Mouse (Mus musculus): ENCODE measurements at regions not wholly inside any gene's neighbourhood (a gene's known extent, or its start where the extent isn't known, plus 50 kb on each side); places are given as distances from the start of the nearest gene placed in this dataset.

DNA sequence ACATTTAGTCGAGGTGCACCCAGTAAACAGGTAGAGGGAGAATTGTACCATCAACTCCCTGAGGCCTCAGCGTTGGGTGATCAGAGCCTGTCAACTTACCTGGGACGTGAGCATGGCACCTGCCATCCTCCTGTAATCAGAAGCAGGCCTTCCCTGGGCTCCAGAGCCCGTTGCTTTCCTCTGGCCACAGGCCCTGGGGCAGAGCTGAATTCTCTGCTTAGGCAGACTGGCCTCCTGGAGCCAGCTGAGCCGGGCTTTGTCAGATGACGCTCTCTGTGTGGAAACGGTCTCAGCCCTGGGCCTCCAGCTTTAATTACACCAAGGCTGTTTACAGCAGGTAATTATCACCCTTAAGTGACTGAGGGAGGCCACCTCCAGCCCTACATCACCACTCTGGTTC is 92.6 kb upstream of the Pmepa1 start:
- no peak for DNase-seq (ENCODE audit: low spot score in 2 of 2)

GRCm38 (mm10) chr2:173376926-173377325 is 100.6 kb upstream of the Pmepa1 start:
- no peak for DNase-seq (ENCODE audit: low spot score in 2 of 2)

DNA sequence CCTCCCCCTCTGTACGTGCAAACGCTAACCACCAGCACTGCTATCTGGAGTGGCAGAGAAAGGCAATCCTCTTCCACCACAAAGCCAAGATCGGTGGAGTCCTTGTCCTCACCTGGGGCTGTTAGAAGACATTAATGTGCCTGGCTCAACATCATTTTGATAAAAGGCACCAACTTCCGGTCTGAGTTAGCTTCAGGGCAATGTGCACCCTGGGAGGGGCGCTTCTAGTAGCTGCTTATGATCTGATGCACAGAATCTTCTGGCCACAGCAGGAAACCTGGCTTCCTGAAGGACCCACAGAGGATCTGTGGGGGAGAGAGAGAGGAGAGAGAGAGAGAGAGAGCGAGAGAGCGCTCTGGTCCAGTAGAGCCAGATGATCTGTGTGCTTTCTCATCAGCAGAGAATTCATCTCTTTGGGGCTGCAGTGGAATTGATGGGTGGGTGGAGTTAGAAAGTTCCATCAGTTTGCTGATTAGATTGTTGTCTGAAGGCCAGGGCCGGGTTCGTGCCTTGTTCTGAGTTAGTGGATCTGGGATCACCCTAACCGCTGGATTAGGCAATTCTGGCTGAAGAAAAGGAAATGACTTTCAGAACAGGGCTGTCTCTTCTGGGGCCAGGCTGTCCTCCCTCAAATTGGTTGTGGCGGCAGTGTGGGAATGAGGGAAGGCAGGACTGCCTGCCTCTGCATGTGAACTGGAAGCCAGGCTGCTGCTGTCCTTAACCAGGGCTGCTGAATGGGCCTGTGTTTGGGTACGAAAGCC is 101.3 kb upstream of the Pmepa1 start:
- DNase-seq (ENCODE audit: low spot score in 2 of 2): peak; percentile 28 to 54

DNA sequence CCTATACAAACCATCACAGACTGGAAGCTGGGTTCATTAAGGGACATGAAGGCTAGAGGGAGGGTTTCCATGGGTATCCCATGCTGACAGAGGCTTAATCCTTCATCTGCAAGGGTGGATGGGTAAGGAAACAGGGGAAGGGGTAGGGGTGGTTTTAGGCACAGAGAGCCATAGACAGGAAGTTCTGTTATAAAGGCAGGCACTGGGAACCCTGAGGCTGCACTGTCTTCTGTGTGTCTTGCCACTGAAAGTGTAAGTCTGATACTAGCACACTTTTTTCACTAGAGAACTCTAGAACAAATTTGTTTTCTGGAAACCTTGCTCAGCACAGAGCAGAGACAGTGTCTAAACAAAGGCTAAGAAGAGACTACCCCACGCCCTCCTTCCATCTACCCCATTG is 103.4 kb upstream of the Pmepa1 start:
- no peak for DNase-seq (ENCODE audit: low spot score in 2 of 2)

DNA sequence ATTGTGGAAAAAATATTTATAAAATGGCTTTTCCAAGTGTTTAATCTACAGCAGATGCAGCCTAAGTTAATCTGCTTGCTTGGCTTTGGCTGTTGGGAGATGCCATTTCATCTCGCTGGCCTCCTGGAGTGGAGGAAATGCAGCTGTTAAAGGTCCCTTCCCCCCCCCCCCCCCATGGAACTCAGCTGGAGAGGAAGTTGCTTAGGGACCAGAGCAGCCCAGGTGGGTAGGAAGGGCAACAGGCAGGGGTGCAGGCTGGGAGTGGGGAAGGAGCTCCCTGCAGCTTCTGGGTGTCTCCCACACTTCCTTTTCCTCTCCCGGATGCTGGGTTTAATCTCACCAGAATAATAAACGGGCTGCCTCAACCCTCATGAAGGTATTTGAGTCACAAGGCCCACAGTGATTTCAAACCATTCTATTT is 104.0 kb upstream of the Pmepa1 start:
- DNase-seq (ENCODE audit: low spot score in 2 of 2): no peak

DNA sequence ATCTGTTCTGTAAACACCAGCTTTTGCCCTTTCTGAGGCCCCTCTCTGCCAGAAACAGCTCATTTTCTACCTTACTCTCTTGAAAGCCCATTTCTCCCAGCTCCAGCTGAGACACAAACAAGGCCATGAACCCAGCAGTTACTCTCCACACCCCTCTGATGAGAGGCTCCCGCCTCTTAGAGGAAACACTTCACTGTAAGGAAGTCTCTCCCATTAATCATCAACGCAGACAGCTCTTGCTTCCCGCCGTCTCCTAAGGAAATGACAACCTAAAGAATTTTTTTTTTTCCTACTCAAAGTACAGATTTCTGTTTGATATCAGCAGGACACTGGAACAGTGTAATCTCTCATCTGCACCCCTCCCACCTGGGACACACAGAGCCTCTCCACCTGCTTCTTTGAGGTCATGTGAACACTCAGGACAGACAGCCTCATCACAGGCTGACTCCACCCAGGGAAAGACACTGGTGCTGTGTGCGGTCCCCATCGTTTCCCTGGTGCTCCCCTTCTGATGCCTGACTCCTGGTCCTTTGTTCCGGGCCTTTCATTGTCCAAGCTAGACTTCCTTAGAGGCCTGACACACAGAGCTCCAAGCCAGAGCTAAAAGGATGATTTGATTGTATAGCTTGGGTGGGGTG is 106.0 kb upstream of the Pmepa1 start:
- no peak for DNase-seq (ENCODE audit: low spot score in 2 of 2)

- DNase-seq (ENCODE audit: low spot score in 2 of 2): no peak
Measured at GRCm38 (mm10) chr2:173384935-173385586, 108.7 kb upstream of the Pmepa1 start.

DNA sequence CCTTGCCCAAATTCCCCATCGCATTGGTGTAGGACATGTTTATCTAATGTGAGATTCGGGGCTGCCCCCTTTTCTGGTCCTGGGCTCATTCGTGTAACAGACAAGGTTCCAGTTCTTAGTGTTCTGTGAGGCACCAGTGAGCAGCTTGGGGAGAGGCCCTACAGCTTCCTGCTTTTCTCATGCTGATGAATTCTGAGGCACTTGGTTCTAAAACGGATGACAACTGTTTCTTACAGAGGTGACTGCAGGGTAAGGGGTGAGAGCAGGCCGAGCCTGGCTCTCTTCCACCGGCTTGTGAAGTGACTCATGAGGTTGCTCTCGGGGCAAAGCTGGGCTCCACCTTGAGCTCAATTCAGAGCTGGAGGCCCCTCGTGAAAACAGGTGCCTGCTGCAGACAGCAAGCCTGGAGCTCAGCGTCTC is 109.4 kb upstream of the Pmepa1 start:
- peak in 1 of 2 experiments; percentile 32 for DNase-seq (ENCODE audit: low spot score in 2 of 2)

GRCm38 (mm10) chr2:173388140-173388539 is 111.8 kb upstream of the Pmepa1 start:
- no peak for DNase-seq (ENCODE audit: low spot score in 2 of 2)

DNA sequence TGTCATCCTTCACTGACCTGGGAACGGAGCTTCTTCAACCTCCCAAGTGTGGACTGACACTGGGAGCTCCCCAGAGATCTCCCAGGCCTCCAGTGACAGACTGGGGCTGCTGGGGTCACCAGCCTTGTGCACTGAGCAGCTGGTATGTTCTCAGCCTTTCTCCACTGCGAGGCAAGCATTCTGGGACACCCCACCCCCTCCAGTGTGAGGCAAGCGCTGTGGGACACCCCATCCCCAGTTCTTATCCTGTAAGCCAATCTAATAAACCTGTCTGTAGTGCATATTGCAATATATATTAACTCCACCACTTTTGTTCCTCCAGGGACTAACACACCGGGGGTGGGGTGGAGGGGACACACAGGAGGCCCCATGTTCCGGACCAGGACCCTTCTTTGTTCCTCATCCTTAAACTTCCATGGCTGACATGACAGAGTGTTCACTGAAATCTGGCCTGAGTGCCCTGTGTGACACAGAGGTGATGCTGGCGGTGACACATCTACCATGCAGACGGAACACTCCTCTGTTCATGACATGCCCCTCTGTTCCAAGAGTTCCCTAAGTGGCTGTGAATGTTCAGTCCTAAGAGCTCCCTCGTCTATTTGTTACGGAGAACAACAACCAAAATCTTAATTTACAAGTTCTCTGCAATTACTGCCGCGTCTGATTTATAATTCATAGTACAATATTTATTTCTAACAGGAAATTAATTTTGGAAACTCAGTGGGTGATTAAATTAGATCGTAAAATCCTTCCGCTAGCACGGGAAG is 116.4 kb upstream of the Pmepa1 start:
- DNase-seq (ENCODE audit: low spot score in 2 of 2): no peak

DNA sequence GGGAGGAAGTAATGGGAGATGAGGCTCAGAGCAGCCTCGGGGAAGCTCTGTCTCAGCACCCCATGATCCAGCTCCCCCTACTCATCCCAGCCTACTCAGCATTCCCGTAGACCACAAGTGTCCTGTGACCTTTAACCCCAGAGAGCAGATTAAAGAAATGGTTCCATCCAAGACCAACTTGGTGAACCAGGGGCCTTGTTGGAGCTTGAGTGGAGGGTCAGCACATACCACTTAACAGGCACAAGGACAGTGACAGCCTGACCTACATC is 116.9 kb upstream of the Pmepa1 start:
- no peak for DNase-seq (ENCODE audit: low spot score in 2 of 2)

DNA sequence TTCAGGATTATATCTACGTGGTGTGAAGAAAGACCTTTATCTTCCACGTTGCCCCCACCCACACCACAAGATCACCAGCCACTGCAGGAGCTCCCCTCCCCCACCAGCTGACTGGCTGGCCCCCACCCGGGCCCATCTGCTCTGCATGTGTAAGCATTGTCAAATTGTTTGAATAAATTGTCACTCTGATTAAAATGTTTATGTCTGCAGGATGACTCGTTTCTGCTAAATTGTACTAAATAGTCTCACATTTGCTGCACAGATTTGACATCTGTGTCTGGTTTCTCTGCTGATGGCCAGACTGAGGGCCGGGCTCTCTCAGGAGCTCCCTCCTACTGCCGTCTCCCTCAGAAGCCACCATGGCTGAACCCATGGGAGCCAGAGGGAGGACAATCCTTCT is 119.2 kb upstream of the Pmepa1 start:
- DNase-seq (ENCODE audit: low spot score in 2 of 2): no peak

- no peak for DNase-seq (ENCODE audit: low spot score in 2 of 2)
Measured at GRCm38 (mm10) chr2:173397846-173398331, 121.6 kb upstream of the Pmepa1 start.

- DNase-seq (ENCODE audit: low spot score in 2 of 2): no peak
Measured at GRCm38 (mm10) chr2:173405629-173406028, 116.8 kb upstream of the 1700021F07Rik start.

GRCm38 (mm10) chr2:173406344-173407094 is 115.9 kb upstream of the 1700021F07Rik start:
- DNase-seq (ENCODE audit: low spot score in 2 of 2): no peak

GRCm38 (mm10) chr2:173407133-173407532 is 115.3 kb upstream of the 1700021F07Rik start:
- no peak for DNase-seq (ENCODE audit: low spot score in 2 of 2)

DNA sequence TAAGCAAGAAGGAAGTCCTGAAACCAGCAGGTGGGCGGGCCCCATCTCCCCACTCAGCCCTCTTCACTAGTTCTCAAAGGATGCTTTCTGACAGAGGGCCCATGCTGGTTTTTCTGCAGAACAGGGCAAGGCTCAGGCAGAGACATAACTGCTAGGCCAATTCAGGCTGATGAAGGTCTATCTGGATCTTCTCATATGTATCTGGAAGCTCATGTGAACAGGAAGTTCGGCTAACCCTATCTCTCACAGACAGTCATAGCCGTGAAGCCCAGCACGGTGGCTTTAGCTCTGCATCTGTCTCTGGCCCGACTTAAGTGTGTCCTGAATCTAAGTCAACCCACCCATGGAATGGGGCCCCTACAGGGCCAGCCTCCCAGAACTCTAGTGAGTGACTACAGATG is 113.7 kb upstream of the 1700021F07Rik start:
- no peak for DNase-seq (ENCODE audit: low spot score in 2 of 2)

DNA sequence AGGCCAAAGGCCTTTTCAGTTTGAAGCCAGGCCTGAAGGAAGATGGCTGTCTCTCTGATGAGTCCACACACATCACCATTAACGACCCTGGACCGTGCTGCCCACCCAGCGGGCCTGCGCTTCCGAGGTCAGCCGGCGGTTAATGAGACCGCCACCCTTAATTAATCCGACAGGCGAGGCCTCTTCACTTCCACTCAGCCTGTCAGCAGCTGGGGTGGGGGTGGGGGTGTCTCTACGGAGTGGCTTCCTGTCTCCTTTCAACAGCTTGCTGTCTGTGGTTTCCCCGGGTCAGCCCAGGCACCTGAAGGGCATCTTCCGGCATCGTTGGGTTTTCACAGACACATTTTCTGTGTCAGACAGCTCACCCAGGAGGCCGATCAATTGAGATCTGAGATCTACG is 113.0 kb upstream of the 1700021F07Rik start:
- DNase-seq (ENCODE audit: low spot score in 2 of 2): no peak

- DNase-seq (ENCODE audit: low spot score in 2 of 2): no peak
Measured at GRCm38 (mm10) chr2:173413906-173414656, 108.3 kb upstream of the 1700021F07Rik start.

DNA sequence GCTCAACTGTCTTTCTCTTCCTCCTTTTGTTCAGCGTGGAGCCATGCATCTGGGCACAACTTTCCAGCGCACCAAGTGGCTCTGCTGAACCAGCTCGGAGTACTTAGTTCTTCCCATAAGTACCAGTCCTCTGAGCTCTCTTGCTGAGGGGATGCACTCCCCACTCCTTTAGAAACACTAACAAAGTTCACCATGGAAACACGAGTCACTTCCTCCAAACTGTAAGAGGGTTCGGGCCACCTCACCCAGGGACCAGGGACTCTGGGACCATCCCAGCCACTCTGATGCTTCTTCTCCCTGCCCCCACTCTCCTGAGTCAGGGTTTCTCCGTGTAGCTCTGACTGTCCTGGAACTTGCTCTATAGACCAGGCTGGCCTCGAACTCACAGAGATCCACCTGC is 107.0 kb upstream of the 1700021F07Rik start:
- no peak for DNase-seq (ENCODE audit: low spot score in 2 of 2)

DNA sequence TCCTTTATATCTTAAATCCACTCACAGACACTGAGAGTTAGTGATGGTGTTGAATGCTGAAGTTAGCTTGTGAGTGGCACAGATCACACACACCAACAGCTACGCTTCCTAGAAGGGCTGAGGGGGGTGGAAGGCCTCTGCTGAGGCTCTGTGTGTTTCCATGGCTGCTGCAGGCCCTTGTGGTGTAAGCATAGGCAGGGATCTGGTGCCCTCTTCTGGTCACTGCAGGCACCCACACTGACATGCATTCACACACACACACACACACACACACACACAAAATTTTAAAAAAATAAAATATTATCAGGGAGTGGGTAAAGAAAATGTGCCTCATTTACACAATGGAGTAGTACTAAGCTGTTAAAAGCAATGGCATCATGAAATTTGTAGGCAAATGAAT is 105.5 kb upstream of the 1700021F07Rik start:
- DNase-seq (ENCODE audit: low spot score in 2 of 2): no peak
